Mouse (Mus musculus): ENCODE measurements around the gene Olfr1271. TPM values are rescaled to one million over a fixed set of nuclear protein-coding genes. Genes with fewer than 3 reads are reported as not detected.
"Not testable (repeated sequence)": the region's sequence is repeated elsewhere in the genome, so short reads cannot be mapped to it uniquely, and the experiment has no call there.

Olfr1271 gene
- total RNA-seq (2021) = not detected
- long read RNA-seq, experiment 1 = 0 reads
- long read RNA-seq, experiment 2 = 0 reads

DNA sequence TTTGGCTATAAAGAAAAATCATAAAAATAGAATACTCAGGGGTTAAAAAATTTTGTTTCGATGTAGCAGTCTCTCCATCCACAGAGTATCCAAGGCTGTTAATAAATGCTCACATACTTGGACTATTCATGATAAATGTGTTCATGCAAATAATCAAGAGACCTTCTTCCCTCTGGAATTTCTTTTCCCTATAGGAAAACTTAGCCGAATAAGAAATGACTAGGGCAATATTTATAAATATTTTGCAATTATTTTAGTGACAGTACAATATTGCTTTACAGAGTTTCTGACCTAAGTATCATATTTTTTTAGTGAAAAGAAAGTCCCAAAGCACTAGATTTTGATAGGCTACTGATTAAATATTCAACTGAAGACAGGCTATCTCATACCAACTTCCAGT lies at the start of gene Olfr1271:
TSS of gene Olfr1271 (minus strand) at position 101 of the 400 bp plus-strand sequence.
- DNase-seq = no peak

GRCm38 (mm10) chr2:90292741-90293140 lies 21.9 kb upstream of the Olfr1271 start, which contains the start of gene Olfr1272:
Olfr1272 (minus strand) TSS chr2:90292841.
- DNase-seq = no peak

DNA sequence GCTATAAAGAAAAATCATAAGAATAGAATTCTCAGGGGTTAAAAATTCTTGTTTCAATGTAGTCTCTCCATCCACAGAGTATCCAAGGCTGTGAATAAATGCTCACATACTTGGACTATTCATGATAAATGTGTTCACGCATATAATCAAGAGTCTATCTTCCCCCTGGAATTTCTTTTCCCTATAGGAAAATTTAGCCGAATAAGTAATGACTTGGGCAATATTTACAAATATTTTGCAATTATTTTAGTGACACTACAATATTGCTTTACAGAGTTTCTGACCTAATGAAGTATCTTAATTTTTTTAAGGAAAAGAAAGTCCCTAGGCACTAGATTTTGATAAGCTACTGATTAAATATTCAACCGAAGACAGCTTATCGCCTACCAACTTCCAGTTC lies 13.3 kb downstream of the Olfr1271 start, which contains the start of gene Olfr142:
TSS of gene Olfr142 (minus strand) at position 101 of the 400 bp plus-strand sequence.
- no peak for DNase-seq

- not testable (repeated sequence) for DNase-seq
Measured at GRCm38 (mm10) chr2:90224393-90224792, 46.4 kb downstream of the Olfr1271 start, which contains the start of gene Olfr1506. Olfr1506 (minus strand) TSS chr2:90224493.

Other genes with a start within 250 kb of the Olfr1271 start
- gene Olfr1264, start 245.5 kb downstream of the Olfr1271 start, total RNA-seq (2021) = not detected
- gene Olfr1265, start 235.7 kb downstream of the Olfr1271 start, total RNA-seq (2021) = not detected
- gene Olfr140, start 207.4 kb downstream of the Olfr1271 start, total RNA-seq (2021) = not detected
- not detected for gene Olfr1269, start 149.6 kb downstream of the Olfr1271 start, total RNA-seq (2021)
- gene Olfr32, start 128.7 kb downstream of the Olfr1271 start, total RNA-seq (2021) = not detected
- gene Olfr1270, start 117.9 kb downstream of the Olfr1271 start, total RNA-seq (2021) = not detected
- not detected for gene Olfr1506, start 46.5 kb downstream of the Olfr1271 start, total RNA-seq (2021)
- gene Olfr142, start 13.4 kb downstream of the Olfr1271 start, total RNA-seq (2021) = not detected
- gene Olfr1272, start 21.8 kb upstream of the Olfr1271 start, total RNA-seq (2021) = not detected
- under 1 TPM in 1 of 2 experiments, not detected in 1; 0.10 TPM for gene Gm13769, start 51.2 kb upstream of the Olfr1271 start, total RNA-seq (2021)
- gene Olfr1274-ps, start 127.7 kb upstream of the Olfr1271 start, total RNA-seq (2021) = not detected